Mouse (Mus musculus) cerebellum, adult 8-10 months (tissue): ENCODE measurements at regions not wholly inside any gene's neighbourhood (a gene's known extent, or its start where the extent isn't known, plus 50 kb on each side); places are given as distances from the start of the nearest gene placed in this dataset.
A peak's percentile ranks its signal among the peaks of the same experiment; 100 is the strongest.

ENCODE experiments used
- DNase-seq: peaks from one replicate; pipeline ENCODE4 v3.0.0; 2022

DNA sequence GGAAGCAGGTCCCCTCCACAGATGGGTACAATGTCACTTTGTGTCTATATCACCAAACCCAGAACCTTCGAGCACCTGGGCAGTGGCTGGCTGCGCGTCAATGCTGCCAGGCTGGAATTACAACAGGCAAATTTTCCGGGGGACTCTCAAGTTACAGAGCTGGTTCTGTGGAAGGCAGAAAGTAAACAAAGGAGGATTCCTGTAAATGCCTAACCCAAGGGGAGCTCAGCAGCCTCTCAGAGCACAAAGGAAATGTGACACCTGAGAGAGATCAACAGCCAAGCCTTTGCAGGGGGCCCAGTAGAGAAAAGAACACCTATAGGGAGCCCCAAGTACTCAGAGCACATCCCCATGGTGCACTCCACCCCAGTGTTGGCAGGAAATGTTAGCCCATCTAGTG lies 70.7 kb downstream of the Setd4 start:
- DNase-seq, result no peak

DNA sequence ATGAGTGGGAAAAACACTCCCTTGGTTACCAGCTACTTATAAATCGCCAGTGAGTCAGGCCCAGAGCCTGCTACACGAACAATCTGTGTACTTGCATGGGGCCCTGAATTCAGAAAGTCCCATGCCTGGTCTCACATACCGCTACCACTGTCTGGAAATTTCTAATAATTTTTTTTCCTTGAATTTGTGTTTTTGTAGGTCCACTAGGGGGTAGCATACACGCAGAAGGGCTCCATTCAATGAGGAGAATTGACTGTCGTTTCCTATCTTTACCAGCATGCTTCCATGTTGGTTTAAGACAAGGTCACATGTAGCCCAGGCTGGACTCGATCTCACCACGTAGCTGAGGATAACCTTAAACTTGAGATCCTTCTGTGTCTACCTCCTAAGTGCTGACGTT lies 71.9 kb downstream of the Setd4 start:
- no peak for DNase-seq

DNA sequence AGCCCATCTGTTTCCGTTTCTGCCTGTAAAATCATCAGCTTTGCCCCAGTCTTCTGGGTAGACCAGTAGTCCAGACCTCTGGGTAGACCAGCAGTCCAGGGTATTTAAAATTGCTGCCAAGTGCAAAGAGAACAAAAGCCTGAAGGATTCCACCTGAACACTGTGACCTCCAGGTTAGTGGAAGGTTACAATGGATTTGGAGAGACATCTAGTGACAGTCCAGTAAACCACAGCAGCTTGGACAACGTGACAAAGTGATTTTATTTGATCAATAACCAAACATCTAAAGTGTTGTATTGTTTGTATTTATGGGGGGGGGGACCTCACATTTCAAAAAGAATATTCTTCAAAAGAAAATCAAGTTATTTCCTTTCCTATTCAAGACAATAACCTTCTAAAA lies 81.4 kb downstream of the Setd4 start:
- no peak for DNase-seq

DNA sequence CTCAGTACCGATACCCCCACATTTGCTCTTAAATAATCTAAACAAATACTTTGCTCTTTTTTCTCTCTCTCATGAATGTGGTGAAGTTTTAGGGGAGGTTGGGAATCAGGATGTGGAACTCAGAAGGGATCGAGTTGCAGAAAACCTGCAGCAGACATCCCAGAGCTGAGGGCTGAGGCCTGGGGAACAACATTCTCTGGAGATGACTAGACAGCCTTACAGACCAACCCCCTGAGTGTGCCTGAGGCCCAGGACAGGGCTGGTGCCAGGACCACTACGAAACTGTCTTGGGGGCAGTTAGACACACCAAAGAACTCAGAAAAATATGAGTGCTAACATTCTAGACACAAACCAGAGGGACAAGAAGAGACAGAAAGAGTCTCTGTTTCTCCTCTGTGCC lies 83.4 kb downstream of the Setd4 start:
- no peak for DNase-seq

DNA sequence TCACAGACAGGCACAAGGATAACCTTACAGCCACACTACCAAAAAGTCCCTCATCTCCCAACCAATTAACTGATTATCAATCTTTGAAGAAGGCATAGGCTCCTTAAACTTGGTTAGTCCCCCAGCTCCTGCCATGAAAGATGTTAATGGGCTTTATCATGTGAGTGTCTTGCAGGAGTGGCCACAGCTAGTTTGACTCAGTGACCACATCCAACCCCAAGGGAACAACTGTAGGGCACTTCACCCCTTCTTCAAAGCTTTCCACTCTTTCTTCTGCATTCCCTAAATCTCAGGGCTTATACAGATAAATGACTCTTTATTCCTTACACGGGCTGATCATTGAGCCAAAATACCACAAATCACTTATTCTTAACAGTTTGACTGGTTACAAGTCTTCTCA lies 85.2 kb downstream of the Setd4 start:
- no peak for DNase-seq

DNA sequence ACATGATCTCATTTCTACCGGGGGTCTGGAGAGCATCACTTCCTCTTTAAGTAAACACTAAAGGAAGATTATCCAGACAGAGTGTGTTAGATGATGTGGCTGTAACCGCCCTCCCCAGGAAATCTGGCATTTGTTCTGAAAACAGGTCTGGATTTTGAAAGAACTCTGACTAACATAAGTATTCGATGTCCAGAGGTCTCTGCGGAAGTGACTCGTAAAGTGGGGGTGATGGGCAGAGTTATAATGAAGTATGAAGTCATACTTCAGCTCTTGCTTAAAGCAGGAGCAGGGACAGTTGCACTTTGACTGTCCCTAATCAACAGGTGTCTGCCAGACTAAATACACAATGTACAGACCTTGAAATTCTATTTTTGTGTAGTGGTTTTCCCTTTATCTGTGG lies 87.1 kb downstream of the Setd4 start:
- no peak for DNase-seq

DNA sequence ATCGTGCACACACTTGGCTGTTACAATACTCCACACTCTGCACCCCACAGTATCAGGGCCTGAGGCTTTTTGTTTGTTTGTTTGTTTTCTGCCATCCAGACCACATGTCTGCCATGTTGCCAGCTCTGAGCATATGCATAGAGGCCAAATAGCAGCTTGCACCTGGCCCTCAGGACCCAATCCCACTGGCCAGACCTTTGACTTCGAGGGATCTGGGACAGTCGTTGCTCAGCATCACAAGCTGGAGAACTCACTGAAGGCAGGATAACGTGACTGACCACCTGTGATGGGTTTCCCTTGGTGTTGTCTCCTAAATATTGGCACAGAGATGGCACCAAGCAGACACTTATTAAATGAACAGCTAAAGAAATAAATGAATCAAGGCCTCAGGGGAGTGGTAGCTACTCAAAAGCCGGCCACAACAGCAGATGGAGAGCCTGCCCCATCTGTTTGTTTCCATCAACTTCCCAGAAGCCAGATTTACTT lies 88.4 kb downstream of the Setd4 start:
- peak; percentile 11 for DNase-seq

DNA sequence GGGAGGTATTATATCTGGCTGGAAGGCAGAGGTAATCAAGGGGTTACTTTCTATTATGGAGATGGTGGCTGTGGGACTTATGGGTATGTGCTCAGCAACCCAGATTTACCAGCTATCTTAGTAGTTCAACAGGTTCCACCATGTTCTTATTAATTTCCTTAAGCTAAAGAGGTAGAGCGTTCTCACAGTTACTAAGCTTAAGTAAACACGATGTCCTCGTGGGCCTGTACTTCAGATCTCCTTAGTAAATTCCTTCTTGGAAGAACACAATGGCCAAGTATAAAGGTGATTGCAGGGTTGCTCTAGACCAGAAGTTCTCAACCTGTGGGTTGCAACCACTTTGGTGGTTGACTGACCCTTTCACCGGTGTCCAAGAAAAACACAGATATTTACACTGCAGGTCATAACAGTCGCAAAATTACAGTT lies 90.2 kb downstream of the Setd4 start:
- DNase-seq, result no peak

DNA sequence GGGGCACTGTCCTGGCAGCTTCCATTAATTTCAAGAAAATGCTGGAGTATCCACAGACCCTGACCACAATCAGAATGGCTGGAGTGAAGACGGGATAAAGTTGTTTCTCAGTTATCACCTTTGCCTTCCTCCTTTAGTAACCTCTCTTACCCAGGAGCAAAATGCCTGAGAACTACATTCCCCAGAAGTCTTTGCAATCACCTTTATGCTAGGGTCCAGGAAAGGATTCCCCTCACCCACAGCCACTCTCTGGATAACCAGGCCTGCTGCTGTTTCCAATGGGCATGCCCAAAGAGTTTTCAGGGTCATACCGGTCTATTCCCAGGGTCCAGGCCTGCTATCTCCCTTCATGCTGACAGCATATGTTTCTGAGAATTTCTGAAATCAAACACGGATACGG lies 91.9 kb downstream of the Setd4 start:
- no peak for DNase-seq

DNA sequence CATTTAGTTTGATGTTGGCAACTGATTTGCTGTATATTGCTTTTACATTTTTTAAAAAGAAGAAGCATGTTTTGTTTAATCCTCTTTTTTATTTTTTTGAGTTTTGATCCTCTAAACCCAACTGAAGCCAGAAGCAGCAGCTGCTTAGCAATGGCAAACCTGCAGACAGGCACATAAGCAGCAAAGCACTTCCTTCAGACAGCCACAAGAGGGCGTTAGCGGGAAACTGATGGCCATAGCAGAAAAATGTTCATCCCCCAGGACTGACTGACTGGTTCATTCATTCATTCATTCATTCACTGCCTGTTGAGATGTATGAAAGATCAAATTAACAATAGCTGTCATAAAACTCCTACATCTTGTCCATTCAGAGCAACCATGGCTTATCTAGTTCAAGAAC lies 92.3 kb downstream of the Setd4 start:
- DNase-seq, result no peak

DNA sequence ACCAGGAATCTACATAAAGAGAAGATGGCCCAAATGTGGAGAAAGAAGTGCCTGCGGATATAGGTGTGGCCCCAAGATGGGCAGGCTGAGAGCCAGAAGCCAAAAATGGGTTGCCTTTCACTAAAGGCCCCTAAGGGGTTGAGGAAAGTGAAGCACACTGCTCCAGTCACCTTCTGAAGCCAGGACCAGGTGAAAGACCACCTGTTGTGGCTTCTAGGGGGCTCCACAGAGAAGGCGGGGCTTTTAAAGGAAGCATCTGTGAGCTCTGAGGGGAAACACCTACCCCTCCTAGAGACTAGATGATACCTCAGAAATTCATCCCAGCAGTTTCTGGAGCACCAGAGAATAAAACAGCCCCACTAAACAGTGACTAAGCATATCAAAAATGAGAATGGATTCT lies 105.1 kb downstream of the Setd4 start:
- no peak for DNase-seq

DNA sequence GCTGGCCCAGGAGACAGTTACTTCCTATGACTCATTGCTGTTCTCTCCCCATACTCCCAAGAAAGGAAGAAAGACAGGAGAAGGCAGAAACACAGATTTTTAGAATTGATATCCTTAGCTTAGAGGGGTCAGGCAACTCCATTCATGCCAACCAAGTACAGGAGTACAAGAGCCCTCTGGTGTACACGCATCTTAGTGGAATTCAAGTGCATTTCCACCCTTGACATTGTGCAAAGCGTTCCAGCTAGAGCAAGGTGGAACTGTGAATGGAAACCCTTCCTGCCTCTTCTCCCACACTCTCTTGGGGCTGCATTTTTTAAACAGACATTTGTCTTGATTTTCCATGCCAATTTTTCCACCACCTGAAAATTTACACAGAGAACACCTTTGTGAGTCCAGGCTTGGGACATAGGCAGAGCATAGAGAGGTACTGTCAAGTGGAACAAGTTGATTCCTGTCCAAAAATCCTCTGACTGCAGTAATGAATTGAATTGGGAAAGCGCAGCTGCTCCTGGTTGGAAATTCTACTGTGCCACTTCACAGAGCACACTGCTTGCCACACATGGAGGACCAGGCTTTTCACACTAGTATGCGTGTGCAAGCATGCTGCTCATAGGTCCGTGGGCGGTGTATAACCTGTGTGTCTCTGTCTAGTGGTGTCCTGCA lies 110.4 kb downstream of the Setd4 start:
- DNase-seq, result no peak

DNA sequence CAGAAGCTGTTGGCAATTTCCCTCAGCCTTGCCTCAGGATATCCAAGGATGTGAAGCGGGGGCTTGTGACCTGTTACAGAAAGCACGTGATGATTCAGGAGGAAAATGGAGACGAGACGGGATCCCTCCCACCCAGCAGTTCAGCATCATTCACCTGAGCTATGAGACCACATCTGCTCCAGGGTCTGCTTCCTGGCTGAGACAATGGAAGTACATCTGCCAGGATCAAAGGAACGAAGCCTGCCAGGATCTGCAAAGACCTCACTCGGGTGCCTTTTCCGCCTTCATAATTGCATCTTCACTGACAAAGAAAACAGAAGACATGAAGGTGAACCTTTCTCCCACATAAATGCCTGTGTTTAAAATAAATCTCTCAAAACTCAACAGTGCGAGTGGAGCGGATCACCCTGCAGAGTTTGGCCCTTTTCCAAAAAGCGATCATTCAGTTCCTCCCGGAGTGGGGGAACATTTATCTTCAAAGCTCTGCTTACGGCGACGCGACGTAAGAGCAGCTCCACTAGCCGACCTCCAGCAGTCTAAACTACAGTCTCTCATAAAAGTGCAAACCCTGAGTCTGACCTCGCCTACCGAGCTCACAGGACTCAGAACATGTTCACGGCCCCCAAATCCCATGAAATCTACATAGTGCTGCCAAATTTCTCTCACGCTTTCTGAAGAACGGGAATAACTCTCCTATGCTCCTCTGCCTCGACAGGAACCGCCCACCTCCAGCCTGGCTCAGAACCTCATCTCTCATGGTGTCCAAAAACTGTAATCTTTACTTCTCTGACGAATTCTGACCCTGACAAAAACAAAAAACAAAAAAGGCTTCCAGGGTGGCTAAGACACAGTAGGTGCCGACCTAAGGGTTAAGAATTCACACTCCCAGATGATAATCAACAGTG lies 117.0 kb downstream of the Setd4 start:
- no peak for DNase-seq

DNA sequence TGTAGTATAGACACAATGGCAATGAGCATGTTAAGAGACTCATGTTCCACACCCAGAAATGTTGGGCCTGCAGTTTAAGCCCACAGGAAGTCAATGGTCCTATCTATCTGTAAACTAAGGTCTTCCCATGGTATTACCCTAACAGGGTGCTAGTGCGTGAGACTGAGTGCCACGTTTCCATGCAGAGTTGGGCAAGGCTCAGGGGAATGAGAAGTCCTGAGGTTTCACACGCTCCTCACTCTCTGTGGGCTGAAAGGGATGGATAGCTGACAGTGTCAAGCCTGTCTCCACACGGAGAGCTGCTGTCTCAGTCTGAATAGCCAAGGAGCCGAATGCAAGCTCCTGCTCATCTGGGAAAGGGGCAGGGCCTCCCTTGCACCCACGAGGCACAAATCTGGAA lies 133.9 kb downstream of the Setd4 start:
- DNase-seq, result no peak

DNA sequence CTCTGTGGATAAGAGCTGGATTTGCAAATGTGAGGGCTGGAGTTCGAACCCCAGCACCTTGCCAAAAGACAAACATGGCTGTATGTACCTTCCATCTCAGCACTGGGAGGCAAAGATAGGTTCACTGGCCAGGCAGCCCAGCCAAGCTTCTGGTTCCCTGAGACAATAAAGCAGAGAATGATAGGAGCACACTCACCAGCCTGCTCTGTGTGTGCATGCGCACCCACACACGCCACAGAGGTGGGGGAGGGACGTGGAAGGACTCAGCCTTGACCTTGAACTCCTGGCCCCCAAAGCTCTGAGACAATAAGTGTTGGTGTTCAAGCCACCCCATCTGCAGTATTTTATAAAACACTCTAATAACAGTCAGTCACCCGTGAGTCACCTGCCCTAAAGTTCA lies 138.1 kb downstream of the Setd4 start:
- no peak for DNase-seq

DNA sequence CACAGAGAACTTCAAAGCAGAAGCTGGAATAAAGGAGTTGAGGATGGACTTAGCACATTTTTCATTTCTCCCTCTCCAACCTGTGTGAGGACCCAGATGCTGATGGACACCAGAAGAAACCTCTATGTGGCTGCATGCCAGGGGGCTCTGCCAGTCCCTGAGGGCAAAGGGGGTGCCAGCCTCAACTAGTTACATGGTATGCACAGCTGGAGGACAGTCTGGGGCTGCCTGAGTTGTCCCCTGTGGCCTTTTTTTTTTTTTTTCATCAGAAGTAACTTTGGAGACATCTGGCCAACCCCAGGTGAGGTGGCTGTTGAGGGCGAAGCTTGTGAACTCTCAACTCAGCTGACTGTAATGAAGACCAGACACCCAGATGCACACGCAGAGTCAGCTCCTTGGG lies 139.0 kb downstream of the Setd4 start:
- no peak for DNase-seq

DNA sequence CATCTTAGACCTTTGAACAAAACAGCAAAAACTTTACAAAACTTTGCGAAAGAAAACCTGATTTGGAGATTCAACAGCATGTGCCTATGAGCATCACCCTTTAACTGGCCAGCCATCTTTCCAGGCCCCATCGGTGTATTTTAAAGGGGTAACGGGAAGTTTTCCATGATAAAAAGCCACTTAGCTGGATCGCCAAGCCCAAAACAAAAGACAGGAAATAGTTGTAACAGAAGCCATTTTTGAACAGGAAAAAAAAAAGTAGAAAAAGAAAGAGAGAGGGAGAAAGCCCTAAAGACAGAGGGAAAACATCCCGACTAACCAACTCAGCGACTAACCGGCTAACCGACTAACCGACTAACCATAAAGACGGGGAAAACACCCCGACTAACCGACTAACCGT lies 140.5 kb downstream of the Setd4 start:
- no peak for DNase-seq

DNA sequence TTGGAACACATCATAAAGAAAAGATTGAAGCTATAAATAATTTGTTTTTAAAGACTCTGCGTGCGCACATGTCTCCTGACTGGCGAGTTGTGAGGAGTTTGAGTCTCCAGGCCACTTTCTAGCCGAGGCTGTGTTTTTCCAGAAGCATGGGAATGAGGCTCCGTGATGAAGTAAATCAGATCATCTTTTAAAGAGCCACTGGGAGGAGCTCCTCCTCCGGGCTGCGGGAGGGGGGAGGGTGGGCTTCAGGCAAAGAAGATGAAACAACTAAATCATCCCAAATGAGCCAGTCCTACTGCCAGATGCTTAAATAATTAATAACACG lies 141.6 kb downstream of the Setd4 start:
- DNase-seq, result no peak

DNA sequence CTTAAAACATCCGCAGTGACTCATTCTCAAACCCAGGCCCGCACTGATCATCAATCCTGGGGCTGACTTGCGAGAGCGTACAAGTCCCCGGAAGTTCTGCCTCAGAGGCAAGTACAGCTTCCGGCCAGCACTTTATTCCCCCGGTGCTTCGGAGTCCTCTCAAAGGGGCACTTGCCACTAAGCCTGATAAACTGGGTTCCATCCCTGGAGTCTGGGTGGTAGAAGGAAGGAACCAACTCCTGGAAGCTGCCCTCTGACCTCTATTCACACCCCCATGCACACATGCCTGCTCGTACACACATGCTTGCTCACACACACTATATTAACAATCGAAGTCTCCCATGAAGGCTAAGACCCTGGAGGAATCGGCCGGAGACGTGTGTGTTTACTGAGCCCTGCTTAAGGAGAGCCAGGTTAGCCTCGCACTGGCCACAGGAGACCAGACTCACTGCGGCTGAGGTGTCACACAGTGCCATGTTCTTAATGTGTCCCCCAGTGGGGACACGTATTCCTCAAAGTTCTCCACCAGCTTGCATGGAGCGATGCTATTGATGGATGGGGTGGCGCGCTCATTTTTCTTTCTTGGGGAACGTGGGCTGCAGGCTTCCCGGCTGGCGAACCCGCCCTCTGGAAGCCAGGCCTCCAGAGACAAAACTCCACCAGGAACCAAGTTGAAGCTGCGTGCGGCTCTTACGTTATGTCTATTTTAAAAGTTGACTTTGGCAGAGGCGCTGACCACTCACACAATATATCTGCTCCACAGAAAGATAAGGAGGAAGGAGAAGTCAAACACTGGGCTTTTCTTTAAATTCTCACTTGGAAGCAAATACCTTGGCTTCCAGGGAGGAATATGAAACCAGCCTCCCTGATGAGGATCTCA lies 142.2 kb downstream of the Setd4 start:
- no peak for DNase-seq

DNA sequence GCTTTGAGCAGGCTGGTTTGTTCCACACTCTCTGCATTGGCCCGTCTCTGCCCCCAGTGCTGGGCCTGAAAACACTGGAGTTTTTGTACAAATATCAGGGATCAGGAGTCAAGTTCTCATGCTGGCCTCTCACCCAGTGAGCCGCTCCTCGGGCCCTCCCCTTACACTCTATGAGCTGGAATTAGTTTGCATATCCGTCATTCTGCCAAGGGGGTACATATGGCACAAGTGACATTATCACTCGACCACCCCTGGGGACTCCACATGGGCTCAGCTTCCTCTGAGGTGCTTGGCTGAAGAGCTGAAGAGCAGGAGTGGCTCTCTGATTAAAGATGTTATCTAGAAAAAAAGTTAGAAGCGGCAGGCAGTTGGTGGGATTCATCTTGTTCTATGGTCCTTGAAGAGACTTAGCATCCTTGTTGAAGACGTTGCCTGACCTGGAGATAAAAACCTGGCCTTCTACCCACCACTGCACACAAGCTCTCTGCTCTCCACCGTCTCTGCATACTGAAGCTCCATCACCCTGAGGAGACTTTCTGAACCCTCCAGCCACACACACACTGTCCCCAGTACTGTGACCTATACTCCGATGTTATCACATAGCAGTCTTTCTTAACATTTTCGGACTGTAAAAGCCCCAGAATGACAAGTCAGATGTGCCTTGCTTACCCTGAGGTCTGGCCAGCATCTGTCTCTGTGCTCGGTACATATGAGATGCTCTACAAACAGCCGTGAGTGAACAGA lies 144.2 kb downstream of the Setd4 start:
- DNase-seq, result no peak

DNA sequence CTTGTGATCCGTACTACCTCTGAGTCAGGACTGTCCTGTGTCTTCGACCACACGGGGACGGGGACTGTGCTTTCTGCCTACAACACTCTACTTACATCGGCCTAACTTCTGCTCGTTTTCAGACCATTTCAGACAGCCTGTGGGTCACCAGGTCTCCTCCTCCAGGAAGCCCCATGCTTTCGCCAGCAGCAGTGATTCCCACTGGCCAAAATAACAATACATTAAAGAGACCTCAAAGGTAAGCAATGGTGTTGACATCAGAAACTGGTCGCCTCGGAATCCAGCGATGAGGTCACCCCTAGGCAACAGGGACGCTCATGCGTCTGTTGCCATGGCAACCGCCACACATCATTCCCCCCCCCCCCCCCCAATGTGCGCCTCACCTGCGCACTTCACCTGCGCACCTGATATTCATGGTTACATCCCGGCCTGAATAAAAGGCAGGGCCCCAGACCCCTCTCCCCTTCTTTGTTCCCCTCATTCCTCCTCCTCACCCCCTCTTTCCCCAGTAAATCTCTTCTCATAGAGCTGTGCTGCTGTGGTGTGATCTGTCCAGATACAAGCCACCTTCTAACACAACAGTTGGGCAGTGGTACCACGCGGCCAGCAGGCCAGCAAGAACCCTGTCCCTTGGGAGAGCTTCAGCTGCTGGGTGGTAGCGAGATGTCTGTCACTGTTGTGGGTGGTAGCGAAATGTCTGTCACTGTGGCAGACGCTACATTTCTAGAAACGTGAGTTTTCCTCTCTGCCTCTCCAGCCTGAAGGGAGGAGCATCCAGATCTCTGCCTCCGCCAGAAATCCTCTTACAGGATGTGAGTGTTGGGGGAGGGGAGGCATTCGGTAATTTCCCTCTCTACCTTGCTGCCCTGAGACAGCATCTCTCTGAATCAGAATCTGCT lies 145.0 kb downstream of the Setd4 start:
- DNase-seq, result no peak
